Mouse (Mus musculus) thymus, postnatal 4 days (tissue): ENCODE measurements around the gene S100a9.
A peak's percentile ranks its signal among the peaks of the same experiment; 100 is the strongest.

ENCODE experiments used
- DNase-seq: peaks from one replicate; pipeline ENCODE4 v3.0.0; 2021

Gene S100a9

DNA sequence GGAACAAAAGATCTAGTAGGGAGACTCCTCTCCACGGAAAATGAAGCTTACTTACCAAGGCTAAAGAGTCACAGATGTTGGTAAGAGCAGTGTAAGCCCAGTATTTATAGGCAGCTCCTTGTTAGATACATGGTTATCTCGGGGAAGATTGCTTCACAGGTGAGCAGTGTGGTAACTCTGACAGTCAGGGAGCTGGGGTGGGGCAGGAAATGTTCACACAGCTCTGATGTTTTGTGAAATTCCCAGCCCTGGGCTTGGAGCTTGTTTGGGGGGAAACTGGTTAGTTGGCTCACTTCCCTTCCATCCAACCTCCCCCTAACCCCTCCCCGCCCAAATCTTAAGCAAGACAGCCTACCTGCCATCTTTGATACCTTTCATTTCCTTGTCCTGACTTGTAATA lies at the start of gene S100a9:
Gene S100a9, minus strand, starts transcription at position 109 of the 400 bp plus-strand sequence.
- DNase-seq = no peak

DNA sequence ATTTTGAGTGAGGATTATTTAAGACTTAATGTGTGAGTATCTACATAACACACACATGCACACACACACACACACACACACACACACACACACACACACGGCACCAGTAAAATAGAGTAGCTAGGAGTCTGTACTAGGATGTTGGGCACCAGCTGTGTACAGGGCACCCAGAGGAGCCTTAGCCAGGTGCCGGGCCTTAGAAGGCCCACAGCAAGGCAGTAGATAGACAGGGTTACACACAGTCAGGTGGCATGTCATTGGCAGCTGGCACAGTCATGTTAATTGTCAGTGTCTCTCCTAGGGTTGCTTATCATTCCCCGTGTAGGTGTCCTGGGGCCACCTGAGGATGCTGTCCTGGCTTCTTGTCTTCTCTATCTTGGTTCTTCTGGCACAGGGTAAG lies 31.1 kb upstream of the S100a9 start, which contains the start of gene Pglyrp4:
Gene Pglyrp4, plus strand, starts transcription at position 301 of the 400 bp plus-strand sequence.
- no peak for DNase-seq

DNA sequence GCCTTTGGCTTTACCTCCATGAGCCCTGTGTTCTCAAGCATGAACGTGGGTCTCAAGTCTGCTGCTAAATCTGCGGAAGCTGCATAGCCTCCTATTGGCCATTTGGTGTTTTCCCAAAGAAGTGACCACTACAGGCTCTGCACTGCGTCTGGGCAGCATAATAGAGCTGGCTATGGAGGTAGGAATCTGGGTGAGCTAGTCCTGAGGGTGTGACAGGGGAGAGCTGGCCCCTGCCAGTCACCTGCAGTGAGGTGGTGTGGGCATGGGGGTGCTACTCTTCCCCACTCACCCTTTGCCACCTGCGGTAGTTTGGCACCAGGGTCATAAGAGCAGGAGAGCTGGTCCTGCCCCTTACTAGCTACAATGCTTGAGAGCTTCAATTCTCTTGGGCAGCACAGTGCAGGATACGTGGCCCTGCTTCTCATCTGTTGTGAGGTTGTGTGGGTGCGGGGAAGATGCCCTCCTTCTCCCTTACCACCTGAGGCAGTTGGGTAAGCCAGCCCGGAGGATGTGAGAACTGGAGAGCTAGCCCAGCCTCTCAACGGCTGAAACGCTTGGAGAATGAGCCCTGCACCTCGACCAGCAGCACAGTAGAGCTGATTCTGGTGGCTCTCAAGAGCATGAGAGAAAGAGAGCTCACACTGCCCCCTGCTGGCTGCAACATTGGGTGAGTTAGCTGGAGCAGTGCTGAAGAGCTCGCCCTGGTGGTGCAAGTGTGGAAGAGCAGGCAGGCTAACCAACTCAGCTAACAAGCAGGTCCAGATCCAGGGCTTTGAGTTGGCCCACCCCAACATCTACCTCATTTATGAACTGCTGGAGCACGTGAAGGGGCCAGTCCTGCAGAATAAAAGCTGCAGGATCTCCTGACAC lies 14.3 kb upstream of the S100a9 start:
- DNase-seq = peak; percentile 95

DNA sequence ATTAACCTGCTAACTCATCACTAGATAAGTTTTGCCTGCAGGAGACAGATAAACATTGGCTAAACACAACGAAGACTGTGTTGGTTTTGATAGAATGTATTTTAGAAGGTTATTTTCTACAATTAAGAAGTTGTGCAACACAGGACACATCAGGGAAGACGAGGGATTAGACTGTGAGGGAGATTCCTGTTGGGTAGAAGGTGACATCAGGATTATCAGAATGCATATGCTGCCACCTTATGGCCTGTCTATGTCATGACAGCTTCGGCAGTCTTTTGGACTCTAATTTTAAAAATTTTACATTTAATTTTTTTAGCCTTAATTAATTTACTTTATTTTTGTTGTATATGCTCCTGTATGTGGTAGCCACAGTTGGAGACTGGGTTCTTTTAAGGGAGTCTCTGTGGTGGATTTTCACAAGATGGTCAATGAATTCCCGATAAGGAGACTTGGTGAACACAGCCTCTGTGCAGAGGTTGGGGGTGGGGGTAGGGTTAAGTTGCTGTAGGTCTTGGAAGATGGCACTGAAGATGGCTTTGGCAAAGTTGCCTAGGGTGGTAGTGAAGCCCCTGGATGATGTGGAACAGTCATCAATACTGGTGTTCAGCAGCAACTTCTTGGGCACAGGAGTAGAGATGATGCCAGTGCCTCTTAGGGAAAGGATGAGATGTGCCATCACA lies 13.1 kb upstream of the S100a9 start:
- peak; percentile 30 for DNase-seq

DNA sequence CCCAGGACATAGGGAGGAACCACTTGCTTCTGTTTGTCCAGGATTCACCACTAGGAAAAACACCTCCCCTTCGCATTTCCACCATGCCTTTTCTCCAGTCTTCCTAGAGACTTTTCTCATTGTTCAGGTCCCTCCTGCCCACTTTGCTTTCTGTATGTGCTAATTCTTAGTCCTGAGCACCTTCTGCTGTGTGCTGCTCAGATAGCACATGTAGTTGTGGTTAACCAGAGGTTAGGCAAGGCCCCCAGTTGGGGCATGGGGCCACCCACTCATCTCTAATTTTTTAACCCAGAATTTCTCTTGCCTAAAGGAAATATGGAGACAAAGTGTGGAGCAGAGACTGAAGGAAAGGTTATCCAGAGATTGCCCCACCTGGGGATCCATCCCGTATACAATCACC lies 6.7 kb upstream of the S100a9 start:
- DNase-seq = no peak

DNA sequence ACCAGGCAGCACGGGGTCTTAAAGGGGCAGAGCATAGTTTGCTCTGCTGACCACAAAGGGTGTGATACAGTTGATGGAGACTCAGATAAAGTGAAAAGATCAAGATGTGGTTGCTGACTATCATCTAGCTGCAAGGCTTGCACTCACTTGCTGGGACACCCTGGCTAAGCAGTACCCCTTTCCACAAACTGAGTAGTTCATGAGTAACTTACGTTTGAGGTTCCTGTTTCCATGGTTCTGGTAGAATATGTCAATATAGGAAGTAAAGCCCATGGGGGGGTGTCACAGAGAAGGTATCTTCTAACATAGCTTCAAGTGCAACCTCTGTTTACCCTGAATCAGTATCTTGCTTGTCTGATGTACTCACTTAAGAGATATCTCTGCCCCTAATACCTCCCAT lies 2.0 kb downstream of the S100a9 start:
- no peak for DNase-seq

DNA sequence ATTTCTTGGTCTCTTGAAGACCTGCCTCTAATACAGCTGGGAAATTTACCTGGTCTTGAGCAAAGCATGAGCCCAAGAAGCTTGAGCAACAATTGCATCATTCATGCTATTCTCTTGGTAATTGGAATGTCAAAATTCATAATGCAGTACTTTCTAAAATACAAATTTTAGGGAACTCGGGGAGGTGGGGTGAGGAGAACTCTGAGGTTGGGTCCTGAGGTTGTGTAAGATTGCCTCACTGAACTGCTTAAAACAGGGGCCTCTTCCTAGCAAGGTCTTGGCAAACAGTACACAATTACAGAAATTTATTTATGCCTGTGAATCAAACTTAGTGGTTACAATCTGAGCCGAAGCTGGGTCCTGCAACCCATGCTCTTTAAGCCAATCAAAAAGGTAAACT lies 8.7 kb downstream of the S100a9 start:
- no peak for DNase-seq

DNA sequence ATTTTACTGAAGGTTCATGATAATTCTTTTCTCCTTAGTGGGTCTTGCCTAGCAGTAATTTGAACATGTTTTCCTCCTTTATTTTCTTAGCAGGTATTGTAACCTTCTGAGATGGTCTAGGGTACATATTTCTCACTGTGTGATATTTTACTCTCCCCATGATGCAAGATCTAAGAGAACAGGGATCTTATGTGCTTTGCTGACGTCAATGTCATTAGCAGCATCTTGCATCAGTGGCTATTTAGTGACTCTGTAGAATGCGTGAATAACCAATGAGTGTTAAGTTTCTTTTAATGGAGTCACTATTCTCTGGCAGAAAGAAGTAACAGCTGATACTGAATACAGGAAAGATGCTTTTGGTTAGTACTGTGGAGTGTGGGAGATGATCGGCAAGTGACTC lies 11.6 kb downstream of the S100a9 start:
- no peak for DNase-seq

DNA sequence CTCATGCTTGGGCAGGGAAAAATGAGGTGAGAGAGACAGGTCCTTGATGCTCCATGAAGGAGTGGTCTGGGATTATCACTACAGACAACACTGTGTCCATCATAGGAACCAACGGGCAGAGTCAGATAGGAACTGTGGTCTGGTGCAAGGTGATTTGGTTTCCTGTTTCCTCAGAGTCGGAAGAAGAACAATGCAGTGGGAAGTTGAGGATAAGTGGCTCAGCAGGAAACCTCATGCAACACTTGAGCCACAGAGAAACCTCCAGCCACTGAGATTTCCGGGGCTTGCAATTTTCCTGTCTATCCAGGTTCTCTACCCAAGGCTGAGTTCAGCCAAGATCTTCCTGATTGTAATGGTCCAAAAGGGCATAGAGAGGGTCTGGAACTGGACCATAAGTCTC lies 16.9 kb downstream of the S100a9 start:
- no peak for DNase-seq

DNA sequence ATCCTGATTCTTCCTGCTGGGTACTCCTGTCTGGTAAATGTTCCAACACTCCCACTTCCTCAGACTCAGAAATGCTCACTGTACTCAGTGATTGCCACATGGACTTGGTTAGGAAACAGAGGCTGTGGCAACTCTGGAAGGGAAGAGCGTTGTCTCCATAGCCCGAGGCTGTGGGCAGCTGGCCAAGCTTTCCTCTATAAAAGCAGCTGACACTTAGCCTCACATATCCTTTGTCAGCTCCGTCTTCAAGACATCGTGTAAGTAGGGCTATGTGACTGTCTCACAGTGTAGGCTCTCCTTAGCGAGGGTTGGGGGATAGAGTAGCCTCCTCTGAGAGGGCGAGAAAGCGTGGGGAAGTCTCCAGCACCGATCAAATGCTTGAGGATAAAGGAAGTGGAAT lies 26.7 kb downstream of the S100a9 start, which contains the start of gene S100a8:
Gene S100a8, plus strand, starts transcription at position 133 of the 400 bp plus-strand sequence.
- no peak for DNase-seq

DNA sequence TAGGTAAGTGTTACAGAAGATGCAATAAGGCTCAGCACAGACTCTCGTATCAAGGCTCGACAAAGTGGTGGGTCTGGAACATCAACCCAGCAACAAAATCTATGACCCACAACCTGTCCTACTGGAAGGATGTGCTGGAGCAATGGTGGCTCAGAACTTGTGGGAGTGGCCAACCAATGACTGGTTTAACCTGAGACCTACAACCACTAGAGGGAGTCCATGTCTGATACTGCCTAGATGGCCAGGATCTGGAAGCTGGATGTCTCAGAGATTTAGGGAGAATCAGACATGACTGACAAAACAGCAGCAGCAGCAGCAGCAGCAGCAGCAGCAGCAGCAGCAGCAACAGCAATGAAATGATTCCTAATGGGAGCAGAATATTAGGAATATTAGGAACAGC lies 31.3 kb downstream of the S100a9 start:
- DNase-seq = no peak

DNA sequence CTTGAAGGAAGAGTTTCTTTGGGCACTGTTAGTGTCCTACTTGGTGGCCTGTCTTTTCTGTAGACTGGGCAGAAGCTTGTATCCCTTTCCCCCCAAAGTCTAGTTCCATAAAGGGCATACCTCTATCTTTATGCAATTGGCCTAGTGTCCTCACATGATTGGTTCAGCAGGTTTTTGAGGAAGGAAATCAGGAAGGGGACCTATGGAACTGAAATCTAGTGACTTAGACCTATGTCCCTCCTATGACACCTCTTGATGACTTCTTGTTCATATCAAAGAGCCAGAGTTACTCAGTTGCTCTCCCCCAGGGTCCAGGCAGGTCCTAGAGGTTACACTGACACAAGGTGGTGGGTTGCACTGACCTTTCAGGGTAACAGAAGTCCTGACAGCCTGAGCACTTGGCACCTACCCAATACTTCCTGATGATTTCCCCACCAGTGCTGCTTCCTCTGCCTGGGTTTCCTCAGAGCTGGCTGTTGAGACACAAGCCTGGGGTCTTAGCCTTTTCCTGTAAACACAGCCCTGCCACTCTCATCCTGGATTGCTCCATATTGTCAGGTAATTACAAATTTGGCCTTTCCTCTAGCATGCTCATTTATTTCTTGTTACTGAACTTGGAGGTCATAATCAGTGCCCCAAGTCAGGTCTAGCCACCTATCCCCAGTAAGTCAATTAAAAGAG lies 36.0 kb downstream of the S100a9 start:
- DNase-seq = no peak

DNA sequence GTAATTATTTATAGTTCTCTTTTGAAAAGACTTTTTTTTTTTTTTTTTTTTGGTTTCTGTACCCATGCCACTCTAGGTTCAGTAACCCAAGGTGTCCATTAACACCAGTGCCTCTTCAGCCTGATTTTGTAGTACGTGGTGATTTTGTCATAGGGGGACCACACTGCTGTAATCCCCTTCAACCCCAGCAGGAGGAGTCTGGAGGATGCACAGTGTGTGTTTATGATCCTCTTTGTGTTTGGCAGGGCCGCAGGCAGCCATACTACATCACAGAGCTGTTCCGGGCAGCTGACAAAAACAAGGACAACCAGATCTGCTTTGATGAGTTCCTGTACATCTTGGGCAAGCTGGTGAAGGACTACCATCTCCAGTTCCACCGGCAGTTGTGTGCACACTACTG lies 38.1 kb downstream of the S100a9 start:
- peak; percentile 46 for DNase-seq

DNA sequence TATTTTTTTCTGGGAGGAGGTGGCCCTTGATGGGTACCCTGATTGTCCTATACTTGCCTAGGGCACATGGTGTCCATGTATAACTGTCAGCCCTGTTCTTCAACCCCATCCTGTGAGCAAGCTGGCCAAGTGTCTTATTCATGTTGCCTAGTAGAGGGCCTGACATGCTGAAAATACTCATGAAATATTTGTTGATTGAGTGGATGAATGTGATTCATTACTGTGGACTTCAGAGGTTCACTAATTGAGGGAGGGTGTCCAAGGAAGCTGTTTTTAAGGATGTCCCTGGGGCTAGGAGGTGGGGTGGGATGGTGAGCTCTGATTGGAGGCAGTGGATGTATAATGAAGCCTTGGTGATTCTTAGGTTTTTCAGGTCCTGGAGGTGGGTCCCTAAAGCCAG lies 41.8 kb downstream of the S100a9 start, which contains the start of gene S100a7a:
Gene S100a7a, plus strand, starts transcription at position 301 of the 400 bp plus-strand sequence.
- DNase-seq = no peak

DNA sequence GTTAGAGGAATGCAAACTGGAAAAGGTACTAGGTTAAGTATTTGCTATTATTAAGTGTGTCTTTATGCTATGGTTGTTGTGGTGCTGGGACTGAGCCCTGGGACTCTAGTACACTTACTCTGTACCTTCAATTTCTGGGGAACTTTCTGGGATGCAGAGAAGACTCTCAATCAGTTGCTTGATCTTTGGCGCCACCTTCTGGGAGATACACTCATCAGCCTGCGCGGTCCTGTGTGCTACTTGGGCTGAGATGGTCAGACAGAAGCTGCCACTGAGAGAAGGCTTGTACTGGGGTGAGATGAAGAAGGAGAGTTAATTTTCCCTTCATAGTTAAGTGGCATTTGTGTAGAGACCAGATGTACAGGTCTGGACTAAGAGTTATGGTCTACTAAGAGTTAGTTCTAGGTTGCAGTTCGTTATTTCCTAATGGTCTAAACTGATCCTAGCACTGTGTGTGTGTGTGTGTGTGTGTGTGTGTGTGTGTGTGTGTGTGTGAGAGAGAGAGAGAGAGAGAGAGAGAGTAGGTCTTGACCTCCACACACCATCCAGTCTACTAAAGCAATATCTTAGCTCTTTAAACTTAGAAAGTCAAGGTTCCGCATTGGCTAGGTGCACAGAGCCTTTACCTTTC lies 42.5 kb downstream of the S100a9 start:
- DNase-seq = peak; percentile 75

DNA sequence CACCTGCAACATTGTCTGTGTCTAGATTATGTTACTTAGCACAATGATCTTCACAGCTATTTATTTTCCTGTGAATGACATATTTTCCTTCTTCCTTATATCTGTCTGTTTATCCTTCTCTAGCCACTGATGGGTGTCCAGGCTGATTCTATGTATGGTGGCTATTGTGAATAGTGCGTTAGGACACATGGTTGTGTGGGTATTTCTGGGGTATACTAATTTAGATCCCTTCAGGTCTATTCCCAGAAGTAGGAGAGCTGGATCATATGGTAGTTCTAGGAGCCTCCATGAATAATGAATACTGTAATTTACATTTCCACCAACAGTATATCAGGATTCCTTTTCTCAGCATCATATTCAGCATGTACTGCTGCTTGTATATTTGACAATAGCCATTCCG lies 45.7 kb downstream of the S100a9 start:
- no peak for DNase-seq

DNA sequence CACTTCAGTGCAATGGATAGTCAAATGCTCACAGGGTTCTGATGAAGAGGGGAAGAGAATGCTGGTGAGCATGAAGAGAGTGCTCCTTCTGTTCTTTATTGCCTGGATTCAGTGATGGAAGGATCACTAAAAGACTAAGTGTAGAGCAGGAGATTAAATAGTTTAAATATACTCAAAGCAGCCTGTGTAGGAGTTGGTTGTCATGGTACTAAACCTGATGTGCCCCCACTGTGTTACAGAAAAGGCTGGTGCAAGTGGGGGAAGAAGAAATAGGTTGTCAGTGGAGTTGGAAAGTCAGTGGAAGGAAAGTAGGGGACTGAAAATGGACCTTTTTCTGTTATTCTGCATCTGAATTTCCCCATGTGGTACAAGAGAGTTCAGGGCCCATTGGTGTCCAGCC lies 46.5 kb downstream of the S100a9 start:
- no peak for DNase-seq

DNA sequence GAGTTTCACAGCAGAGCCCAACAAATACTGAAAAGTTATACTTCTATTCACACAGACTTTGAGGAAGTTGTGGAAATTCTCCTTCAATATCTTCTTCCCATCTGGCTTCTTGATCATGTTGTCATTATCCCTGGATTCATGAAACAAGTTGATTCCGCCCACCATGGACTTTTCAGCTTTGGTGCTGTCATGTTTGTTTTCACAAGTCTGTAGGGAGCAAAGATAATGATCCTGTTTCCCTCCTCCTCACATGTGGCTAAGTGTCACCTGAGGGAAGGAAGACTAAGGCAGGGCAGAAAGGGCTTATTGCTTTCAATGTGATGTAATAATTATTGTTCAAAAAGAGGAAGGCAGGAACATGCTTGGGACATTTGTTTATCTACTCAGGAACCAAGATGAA lies 48.2 kb downstream of the S100a9 start:
- DNase-seq = no peak

DNA sequence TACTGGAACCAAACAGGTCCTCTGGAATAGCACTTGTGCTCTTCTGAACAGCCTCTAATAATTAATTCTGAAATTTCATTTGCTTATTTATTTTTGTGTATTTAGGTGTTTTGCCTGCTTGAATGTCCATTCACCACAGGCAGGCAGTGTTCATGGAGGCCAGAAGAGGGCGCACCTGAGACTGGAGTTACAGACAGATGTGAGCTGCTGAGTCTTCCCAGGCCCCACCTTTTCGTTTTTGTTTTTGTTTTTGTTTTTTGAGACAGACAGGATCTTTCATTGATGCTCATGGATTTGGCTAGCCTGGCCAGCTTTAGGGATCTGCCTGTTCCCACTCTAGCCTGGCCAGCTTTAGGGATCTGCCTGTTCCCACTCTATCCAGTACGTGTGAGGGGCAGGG lies 51.3 kb downstream of the S100a9 start:
- DNase-seq = peak; percentile 82
